Mouse (Mus musculus) spleen, adult 2 months (tissue): ENCODE results near the gene Gps2. TPM values are rescaled to one million over a fixed set of nuclear protein-coding genes. Genes with fewer than 3 reads are reported as not detected.

Experiments used
- DNase-seq, 2 experiments: peaks; one replicate each; pipeline versions ENCODE4 v3.0.0 to v3.0.0-alpha.2; 2012 to 2021; ENCODE audit warnings: low spot score in 2 of 2, low read depth in 1 of 2
- H3K27ac ChIP-seq: fragments of 200-500 bp; 2 replicates; pipeline ENCODE4 v1.5.1; 2012; ENCODE audit warnings: low read length, inconsistent platforms; ENCODE audit not compliant: insufficient read depth
- H3K27me3 ChIP-seq: fragments of 200-500 bp; 2 replicates; pipeline ENCODE4 v1.6.1; 2012; ENCODE audit warnings: mild to moderate bottlenecking, moderate library complexity, low read length, inconsistent platforms; ENCODE audit not compliant: control insufficient read depth, insufficient read depth
- H3K36me3 ChIP-seq: fragments of 200-500 bp; 2 replicates; pipeline ENCODE4 v1.6.1; 2012; ENCODE audit warnings: mild to moderate bottlenecking, low read length, inconsistent platforms; ENCODE audit not compliant: control insufficient read depth, insufficient read depth
- H3K4me1 ChIP-seq: fragments of 200-500 bp; 2 replicates; pipeline ENCODE4 v1.6.1; 2011; ENCODE audit warnings: inconsistent platforms; ENCODE audit not compliant: control insufficient read depth, insufficient read depth, insufficient read length
- H3K4me3 ChIP-seq: fragments of 200-500 bp; 2 replicates; pipeline ENCODE4 v1.5.1; 2011; ENCODE audit warnings: mild to moderate bottlenecking, inconsistent platforms; ENCODE audit not compliant: insufficient read depth, insufficient read length; ENCODE audit errors: extremely low read depth
- CTCF ChIP-seq: fragments of 200-500 bp; IDR thresholded peaks from 2 replicates; pipeline ENCODE4 v1.5.1; 2011; ENCODE audit warnings: mild to moderate bottlenecking, inconsistent platforms; ENCODE audit not compliant: insufficient read depth, insufficient read length, insufficient replicate concordance; ENCODE audit errors: extremely low read depth
- POLR2A ChIP-seq: fragments of 200-500 bp; IDR thresholded peaks from 2 replicates; pipeline ENCODE4 v1.6.1; 2011; ENCODE audit warnings: low read depth, low read length, inconsistent platforms
- WGBS: fragments of 180-500 bp; shearing (Covaris S2); methylation state at CpG from one replicate; pipeline ENCODE4 v1.1.7; 2018; 5-methylcytosine and 5-hydroxymethylcytosine counted together
- polyA plus RNA-seq: library from polyadenylated mRNA; depleted of rRNA; stranded (reverse); fragments of >200 nt; gene quantifications from 2 replicates; pipeline ENCODE4 v1.2.3, GENCODE M21; 2012; rRNA removed

The Gps2 gene
- polyA plus RNA-seq, 1 experiment: 119 TPM

GRCm38 (mm10) chr11:69964650-69965270 lies 51.1 kb downstream of the Gps2 start, which contains the start of gene Cldn7:
TSS of gene Cldn7 (plus strand) at chr11:69964779.
- no peak within 1 kb of the TSS for H3K4me3 ChIP-seq
- no peak for DNase-seq
- H3K36me3 ChIP-seq: peaks cover 1% of the 10 kb centered on the region; the same call in 1 of the 2 replicates
- no peak within 1 kb of the TSS for H3K27ac ChIP-seq
- peaks cover 15% of the 10 kb centered on the region for H3K4me1 ChIP-seq
- peaks cover 23% of the 10 kb centered on the region for H3K27me3 ChIP-seq
- WGBS: 35% methylated on average over 24 of the region's 24 CpGs
- no peak for TF ChIP-seq CTCF
- TF ChIP-seq POLR2A: no peak

- Histone ChIP-seq H3K4me3 (no peak overlapping the region; the same call in 1 of the 2 replicates), H3K27ac (no peak overlapping the region), H3K27me3 (peaks cover 23% of the 10 kb centered on the region), H3K36me3 (peaks cover 1% of the 10 kb centered on the region; the same call in 1 of the 2 replicates), H3K4me1 (peaks cover 16% of the 10 kb centered on the region)
- 9% methylated on average over 49 of the region's 49 CpGs for WGBS
- no peak for DNase-seq
- TF ChIP-seq POLR2A (no peak), CTCF (no peak)
These were observed 51.8 kb downstream of the Gps2 start for GRCm38 (mm10) chr11:69965271-69966005.

Other genes with a start within 250 kb of the Gps2 start
- gene Cd68, start 247.7 kb upstream of the Gps2 start, polyA plus RNA-seq: 103 and 114 TPM in 2 replicates
- gene Eif4a1, start 241.5 kb upstream of the Gps2 start, polyA plus RNA-seq: 172 and 196 TPM in 2 replicates
- 32.6 and 36.1 TPM in 2 replicates for gene Senp3, start 231.8 kb upstream of the Gps2 start, polyA plus RNA-seq
- gene Tnfsf13, start 228.1 kb upstream of the Gps2 start, polyA plus RNA-seq: 4.6 and 4.9 TPM in 2 replicates
- gene Tnfsf12, start 218.0 kb upstream of the Gps2 start, polyA plus RNA-seq: 23.9 and 26.6 TPM in 2 replicates
- gene Tnfsfm13, start 217.8 kb upstream of the Gps2 start, polyA plus RNA-seq: 4.8 and 5.0 TPM in 2 replicates
- gene Polr2a, start 155.3 kb upstream of the Gps2 start, polyA plus RNA-seq: 43.8 and 45.4 TPM in 2 replicates
- not detected in 2 replicates for gene Slc35g3, start 151.9 kb upstream of the Gps2 start, polyA plus RNA-seq
- 28.4 and 37.0 TPM in 2 replicates for gene Zbtb4, start 148.0 kb upstream of the Gps2 start, polyA plus RNA-seq
- gene Chrnb1, start 117.9 kb upstream of the Gps2 start, polyA plus RNA-seq: 7.1 and 8.4 TPM in 2 replicates
- gene Fgf11, start 112.0 kb upstream of the Gps2 start, polyA plus RNA-seq: 1.1 and 1.2 TPM in 2 replicates
- 0.23 and 0.31 TPM in 2 replicates for gene Tmem102, start 108.3 kb upstream of the Gps2 start, polyA plus RNA-seq
- gene Gm39566, start 98.6 kb upstream of the Gps2 start, polyA plus RNA-seq: not detected in 2 replicates
- not detected in 2 replicates for gene Spem2, start 95.4 kb upstream of the Gps2 start, polyA plus RNA-seq
- not detected in 2 replicates for gene Spem1, start 91.7 kb upstream of the Gps2 start, polyA plus RNA-seq
- gene Nlgn2, start 76.1 kb upstream of the Gps2 start, polyA plus RNA-seq: 9.1 and 10.2 TPM in 2 replicates
- 93.7 and 99.0 TPM in 2 replicates for gene Tmem256, start 75.4 kb upstream of the Gps2 start, polyA plus RNA-seq
- gene Plscr3, start 67.5 kb upstream of the Gps2 start, polyA plus RNA-seq: 35.4 and 44.3 TPM in 2 replicates
- gene Tnk1, start 55.2 kb upstream of the Gps2 start, polyA plus RNA-seq: 0.85 and 1.2 TPM in 2 replicates
- not detected in 2 replicates for gene Tmem95, start 35.9 kb upstream of the Gps2 start, polyA plus RNA-seq
- 3.6 TPM in 2 replicates for gene Kctd11, start 32.5 kb upstream of the Gps2 start, polyA plus RNA-seq
- 142 and 162 TPM in 2 replicates for gene Acap1, start 18.3 kb upstream of the Gps2 start, polyA plus RNA-seq
- gene 2810408A11Rik, start 12.9 kb upstream of the Gps2 start, polyA plus RNA-seq: 0.48 and 0.51 TPM in 2 replicates
- gene Neurl4, start 12.8 kb upstream of the Gps2 start, polyA plus RNA-seq: 43.3 and 45.2 TPM in 2 replicates
- gene Eif5a, start 8.1 kb downstream of the Gps2 start, polyA plus RNA-seq: 219 and 257 TPM in 2 replicates
- gene Ybx2, start 21.9 kb downstream of the Gps2 start, polyA plus RNA-seq: 0.36 TPM in 2 replicates
- 6.1 and 6.2 TPM in 2 replicates for gene Slc2a4, start 34.3 kb downstream of the Gps2 start, polyA plus RNA-seq
- 1.2 and 2.0 TPM in 2 replicates for gene Cldn7, start 50.9 kb downstream of the Gps2 start, polyA plus RNA-seq
- gene Ctdnep1, start 67.3 kb downstream of the Gps2 start, polyA plus RNA-seq: 75.8 and 87.9 TPM in 2 replicates
- 32.5 and 33.3 TPM in 2 replicates for gene Elp5, start 68.6 kb downstream of the Gps2 start, polyA plus RNA-seq
- gene Gabarap, start 77.3 kb downstream of the Gps2 start, polyA plus RNA-seq: 235 and 251 TPM in 2 replicates
- gene Phf23, start 81.9 kb downstream of the Gps2 start, polyA plus RNA-seq: 13.8 and 21.4 TPM in 2 replicates
- 21.4 and 22.3 TPM in 2 replicates for gene Dvl2, start 86.7 kb downstream of the Gps2 start, polyA plus RNA-seq
- 29.5 and 37.0 TPM in 2 replicates for gene Acadvl, start 101.5 kb downstream of the Gps2 start, polyA plus RNA-seq
- gene Dlg4, start 103.1 kb downstream of the Gps2 start, polyA plus RNA-seq: 10.3 and 13.3 TPM in 2 replicates
- gene Asgr1, start 140.2 kb downstream of the Gps2 start, polyA plus RNA-seq: 0.09 TPM in 1 of 2 replicates, not detected in the other
- gene Asgr2, start 178.8 kb downstream of the Gps2 start, polyA plus RNA-seq: 0.45 and 0.51 TPM in 2 replicates
- gene Mgl2, start 216.4 kb downstream of the Gps2 start, polyA plus RNA-seq: 0.35 and 0.50 TPM in 2 replicates
- gene Clec10a, start 242.3 kb downstream of the Gps2 start, polyA plus RNA-seq: 2.8 and 4.1 TPM in 2 replicates